Mouse (Mus musculus): Measurements from ENCODE around the gene Morn4. TPM values are rescaled to one million over a fixed set of nuclear protein-coding genes. Genes with fewer than 3 reads are reported as not detected.

The Morn4 gene
- polyA plus RNA-seq, 1 experiment from 2014 or later: 22.2 TPM

GRCm38 (mm10) chr19:42079006-42079405 lies 7.2 kb downstream of the Morn4 start:
- no peak for DNase-seq (ENCODE audit: low spot score)
- H3K36me3 ChIP-seq (ENCODE audit: insufficient read depth, low read length): 0 out of 2 replicates have a peak, but pooled peaks cover 6% of the 10 kb centered on the region
- WGBS: 97% methylated on average over 12 of the region's 12 CpGs
- no peaks in the 10 kb centered on the region for H3K27me3 ChIP-seq (ENCODE audit: insufficient read depth, low read length)
- H3K4me2 ChIP-seq (ENCODE audit: low read length): no peak overlapping the region
- H3K9me3 ChIP-seq (replicated peaks; ENCODE audit: low read length): no peaks in the 10 kb centered on the region
- no peak overlapping the region for H3K9ac ChIP-seq (ENCODE audit: low read depth, low read length)
- H3K27ac ChIP-seq: no peak overlapping the region
- no peak for TF ChIP-seq CTCF (IDR thresholded peaks at IDR 0.05; ENCODE audit: low read depth)
- no peak for ATAC-seq (replicated peaks; ENCODE audit: low FRiP score, low read depth)
- no peaks in the 10 kb centered on the region for H3K4me1 ChIP-seq (replicated peaks; ENCODE audit: insufficient read depth, low read length)
- no peak overlapping the region for H3K4me3 ChIP-seq (replicated peaks; ENCODE audit: low read depth, low read length)

- 92% methylated on average over 8 of the region's 8 CpGs for WGBS
- Histone ChIP-seq H3K36me3 (ENCODE audit: insufficient read depth, low read length) (0 out of 2 replicates have a peak, but pooled peaks cover 6% of the 10 kb centered on the region), H3K27ac (no peak overlapping the region), H3K4me2 (ENCODE audit: low read length) (no peak overlapping the region), H3K27me3 (ENCODE audit: insufficient read depth, low read length) (no peaks in the 10 kb centered on the region), H3K4me1 (replicated peaks; ENCODE audit: insufficient read depth, low read length) (no peaks in the 10 kb centered on the region), H3K9me3 (replicated peaks; ENCODE audit: low read length) (no peaks in the 10 kb centered on the region), H3K9ac (ENCODE audit: low read depth, low read length) (no peak overlapping the region), H3K4me3 (replicated peaks; ENCODE audit: low read depth, low read length) (no peak overlapping the region)
- ATAC-seq (replicated peaks; ENCODE audit: low FRiP score, low read depth): no peak
- no peak for DNase-seq (ENCODE audit: low spot score)
- TF ChIP-seq CTCF (IDR thresholded peaks at IDR 0.05; ENCODE audit: low read depth): no peak
Measured at GRCm38 (mm10) chr19:42078566-42078965, 7.6 kb downstream of the Morn4 start.

DNA sequence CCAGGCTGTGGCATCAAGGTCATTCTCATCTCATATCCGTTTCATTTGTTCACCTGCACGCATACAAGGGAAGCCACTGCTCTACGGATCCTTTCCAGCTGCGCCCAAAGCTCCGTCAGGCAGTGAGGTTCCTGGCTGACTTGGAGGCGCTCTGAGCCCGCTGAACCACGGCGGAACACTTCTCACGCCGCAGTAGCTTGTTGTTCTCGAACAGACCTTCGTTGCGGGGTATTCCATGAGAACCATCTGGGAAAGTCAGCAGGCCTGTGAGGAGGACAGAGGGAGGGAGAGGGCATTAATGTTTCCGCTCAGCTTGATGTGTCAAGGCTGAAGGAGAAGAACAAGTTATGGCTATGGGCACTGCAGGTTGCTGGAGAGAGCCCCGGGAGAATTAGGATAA lies 10.2 kb downstream of the Morn4 start:
- Histone ChIP-seq H3K9ac (ENCODE audit: low read depth, low read length) (no peak overlapping the region), H3K4me2 (ENCODE audit: low read length) (no peak overlapping the region), H3K36me3 (ENCODE audit: insufficient read depth, low read length) (0 out of 2 replicates have a peak, but pooled peaks cover 6% of the 10 kb centered on the region), H3K9me3 (replicated peaks; ENCODE audit: low read length) (no peaks in the 10 kb centered on the region), H3K27ac (no peak overlapping the region), H3K4me3 (replicated peaks; ENCODE audit: low read depth, low read length) (no peak overlapping the region), H3K27me3 (ENCODE audit: insufficient read depth, low read length) (no peaks in the 10 kb centered on the region), H3K4me1 (replicated peaks; ENCODE audit: insufficient read depth, low read length) (no peaks in the 10 kb centered on the region)
- WGBS: 80% methylated on average over 16 of the region's 16 CpGs
- ATAC-seq (replicated peaks; ENCODE audit: low FRiP score, low read depth) (no peak), DNase-seq (ENCODE audit: low spot score) (no peak)
- no peak for TF ChIP-seq CTCF (IDR thresholded peaks at IDR 0.05; ENCODE audit: low read depth)

- WGBS: 77% methylated on average over 2 of the region's 2 CpGs
Measured at GRCm38 (mm10) chr19:42075051-42075450, 11.1 kb downstream of the Morn4 start.

DNA sequence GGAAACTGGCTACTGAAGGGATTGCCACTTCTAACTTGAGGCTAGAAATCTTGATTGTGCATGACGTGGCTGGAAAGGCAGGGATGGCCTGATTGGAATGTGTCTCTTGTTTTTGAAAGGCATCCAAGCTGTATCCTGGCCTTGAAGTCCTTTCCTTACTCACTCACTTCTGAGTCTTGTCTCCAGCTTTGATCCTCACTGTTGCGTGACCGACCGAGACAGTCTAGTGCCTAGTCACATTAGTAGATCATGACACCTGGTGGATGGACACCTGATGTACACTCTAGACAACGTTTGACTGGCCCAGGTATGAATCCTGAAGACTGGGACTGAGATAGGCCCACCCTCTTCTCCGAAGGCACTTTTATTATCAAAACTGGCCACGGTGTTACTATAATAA lies 13.4 kb downstream of the Morn4 start:
- 0 out of 2 replicates have a peak, but pooled peaks cover 3% of the 10 kb centered on the region for H3K4me1 ChIP-seq (replicated peaks; ENCODE audit: insufficient read depth, low read length)
- DNase-seq (ENCODE audit: low spot score) (peak; percentile 55), ATAC-seq (replicated peaks; ENCODE audit: low FRiP score, low read depth) (peak; percentile 70)
- peak; percentile 62 for TF ChIP-seq CTCF (IDR thresholded peaks at IDR 0.05; ENCODE audit: low read depth)
- no peaks in the 10 kb centered on the region for H3K9me3 ChIP-seq (replicated peaks; ENCODE audit: low read length)
- no peak overlapping the region for H3K9ac ChIP-seq (ENCODE audit: low read depth, low read length)
- H3K27me3 ChIP-seq (ENCODE audit: insufficient read depth, low read length): no peaks in the 10 kb centered on the region
- H3K27ac ChIP-seq: peak overlapping the region; percentile 51; the same call in 1 of the 2 replicates
- WGBS: 56% methylated on average over 7 of the region's 7 CpGs
- H3K4me3 ChIP-seq (replicated peaks; ENCODE audit: low read depth, low read length): no peak overlapping the region
- 0 out of 2 replicates have a peak, but pooled peaks cover 6% of the 10 kb centered on the region for H3K36me3 ChIP-seq (ENCODE audit: insufficient read depth, low read length)
- H3K4me2 ChIP-seq (ENCODE audit: low read length): no peak overlapping the region

More at GRCm38 (mm10) chr19:42075051-42075450, 11.1 kb downstream of the Morn4 start:
- Histone ChIP-seq H3K4me1 (replicated peaks; ENCODE audit: insufficient read depth, low read length) (no peaks in the 10 kb centered on the region), H3K4me2 (ENCODE audit: low read length) (no peak overlapping the region), H3K36me3 (ENCODE audit: insufficient read depth, low read length) (0 out of 2 replicates have a peak, but pooled peaks cover 6% of the 10 kb centered on the region), H3K4me3 (replicated peaks; ENCODE audit: low read depth, low read length) (no peak overlapping the region), H3K27me3 (ENCODE audit: insufficient read depth, low read length) (no peaks in the 10 kb centered on the region), H3K27ac (peak overlapping the region; percentile 31; the same call in 1 of the 2 replicates), H3K9me3 (replicated peaks; ENCODE audit: low read length) (no peaks in the 10 kb centered on the region), H3K9ac (ENCODE audit: low read depth, low read length) (no peak overlapping the region)
- ATAC-seq (replicated peaks; ENCODE audit: low FRiP score, low read depth): peak; percentile 8; the same call in 1 of the 2 replicates
- no peak for TF ChIP-seq CTCF (IDR thresholded peaks at IDR 0.05; ENCODE audit: low read depth)
- no peak for DNase-seq (ENCODE audit: low spot score)

GRCm38 (mm10) chr19:42071886-42072608 lies 14.1 kb downstream of the Morn4 start:
- Histone ChIP-seq H3K36me3 (ENCODE audit: insufficient read depth, low read length) (0 out of 2 replicates have a peak, but pooled peaks cover 6% of the 10 kb centered on the region), H3K9me3 (replicated peaks; ENCODE audit: low read length) (no peaks in the 10 kb centered on the region), H3K27me3 (ENCODE audit: insufficient read depth, low read length) (no peaks in the 10 kb centered on the region), H3K4me1 (replicated peaks; ENCODE audit: insufficient read depth, low read length) (0 out of 2 replicates have a peak, but pooled peaks cover 3% of the 10 kb centered on the region), H3K27ac (peak overlapping the region; percentile 51; the same call in 1 of the 2 replicates), H3K4me3 (replicated peaks; ENCODE audit: low read depth, low read length) (no peak overlapping the region), H3K4me2 (ENCODE audit: low read length) (no peak overlapping the region), H3K9ac (ENCODE audit: low read depth, low read length) (no peak overlapping the region)
- ATAC-seq (replicated peaks; ENCODE audit: low FRiP score, low read depth) (peak; percentile 75), DNase-seq (ENCODE audit: low spot score) (peak; percentile 27)
- TF ChIP-seq CTCF (IDR thresholded peaks at IDR 0.05; ENCODE audit: low read depth): no peak
- WGBS: 83% methylated on average over 15 of the region's 15 CpGs
